Mouse (Mus musculus) megakaryocyte, embryonic 14.5 days (primary cell): Measurements from ENCODE around the gene Cdc37l1. TPM values are rescaled to one million over a fixed set of nuclear protein-coding genes. Genes with fewer than 3 reads are reported as not detected.

Source experiments
- H3K27me3 ChIP-seq: replicated peaks from 2 replicates; pipeline ENCODE3; 2012; ENCODE audit warnings: inconsistent platforms
- H3K36me3 ChIP-seq: replicated peaks from 2 replicates; pipeline ENCODE3; 2012; ENCODE audit warnings: low read length, inconsistent platforms, mixed read lengths
- H3K4me1 ChIP-seq: 2 replicates; pipeline ENCODE4 v1.6.1; 2012; ENCODE audit warnings: inconsistent platforms
- H3K4me3 ChIP-seq: replicated peaks from 2 replicates; pipeline ENCODE3; 2012; ENCODE audit warnings: moderate library complexity, mild to moderate bottlenecking, inconsistent platforms
- H3K9me3 ChIP-seq: 2 replicates; pipeline ENCODE4 v1.6.1; 2012; ENCODE audit warnings: inconsistent platforms
- FLI1 ChIP-seq: IDR thresholded peaks from 2 replicates; pipeline ENCODE4 v1.6.1; 2012; ENCODE audit warnings: low read length, inconsistent platforms, mixed read lengths
- GATA1 ChIP-seq: IDR thresholded peaks from 3 replicates; pipeline ENCODE4 v1.6.1; 2012; ENCODE audit warnings: mixed read lengths, low read length, inconsistent platforms, borderline replicate concordance
- polyA plus RNA-seq: library from polyadenylated mRNA; stranded (reverse); fragments of >175 nt; gene quantifications from 2 replicates; pipeline ENCODE4 v1.2.3, GENCODE M21; 2012; ENCODE audit warnings: low replicate concordance; ENCODE audit not compliant: insufficient read depth

The Cdc37l1 gene
- polyA plus RNA-seq, 1 experiment = 2.2 TPM

GRCm38 (mm10) chr19:29024391-29024947, 34.3 kb downstream of the Cdc37l1 start:
- Histone ChIP-seq H3K4me3 (no peak overlapping the region), H3K4me1 (peaks cover 23% of the 10 kb centered on the region), H3K36me3 (peaks cover 87% of the 10 kb centered on the region), H3K9me3 (no peaks in the 10 kb centered on the region), H3K27me3 (no peaks in the 10 kb centered on the region)
- TF ChIP-seq GATA1 = no peak
- TF ChIP-seq FLI1 = no peak

GRCm38 (mm10) chr19:29031788-29032187, 41.6 kb downstream of the Cdc37l1 start:
- no peaks in the 10 kb centered on the region for H3K27me3 ChIP-seq
- H3K4me1 ChIP-seq = peaks cover 28% of the 10 kb centered on the region
- peaks cover 82% of the 10 kb centered on the region for H3K36me3 ChIP-seq
- no peaks in the 10 kb centered on the region for H3K9me3 ChIP-seq
- no peak for TF ChIP-seq FLI1
- no peak for TF ChIP-seq GATA1
- no peak overlapping the region for H3K4me3 ChIP-seq

- H3K27me3 ChIP-seq = no peaks in the 10 kb centered on the region
- TF ChIP-seq GATA1 (no peak), FLI1 (no peak)
- H3K4me1 ChIP-seq = peaks cover 24% of the 10 kb centered on the region
- H3K4me3 ChIP-seq = no peak overlapping the region
- no peaks in the 10 kb centered on the region for H3K9me3 ChIP-seq
- peaks cover 82% of the 10 kb centered on the region for H3K36me3 ChIP-seq
Measured at GRCm38 (mm10) chr19:29032662-29033061, 42.5 kb downstream of the Cdc37l1 start.

GRCm38 (mm10) chr19:29037026-29037425, 46.9 kb downstream of the Cdc37l1 start:
- Histone ChIP-seq H3K9me3 (peaks cover 16% of the 10 kb centered on the region), H3K36me3 (peaks cover 91% of the 10 kb centered on the region), H3K27me3 (no peaks in the 10 kb centered on the region), H3K4me3 (no peak overlapping the region), H3K4me1 (peaks cover 27% of the 10 kb centered on the region)
- TF ChIP-seq FLI1 = no peak
- TF ChIP-seq GATA1 = no peak

- Histone ChIP-seq H3K27me3 (no peaks in the 10 kb centered on the region), H3K36me3 (peaks cover 91% of the 10 kb centered on the region), H3K4me1 (peaks cover 24% of the 10 kb centered on the region), H3K4me3 (no peak overlapping the region), H3K9me3 (peaks cover 16% of the 10 kb centered on the region)
- TF ChIP-seq GATA1 (no peak), FLI1 (no peak)
Measured at GRCm38 (mm10) chr19:29037541-29037940, 47.4 kb downstream of the Cdc37l1 start.

- peaks cover 16% of the 10 kb centered on the region for H3K9me3 ChIP-seq
- H3K36me3 ChIP-seq = peaks cover 91% of the 10 kb centered on the region
- TF ChIP-seq GATA1 (no peak), FLI1 (no peak)
- no peaks in the 10 kb centered on the region for H3K27me3 ChIP-seq
- peaks cover 21% of the 10 kb centered on the region for H3K4me1 ChIP-seq
- H3K4me3 ChIP-seq = no peak overlapping the region
Measured at GRCm38 (mm10) chr19:29039334-29039733, 49.2 kb downstream of the Cdc37l1 start.

GRCm38 (mm10) chr19:29040206-29040605, 50.1 kb downstream of the Cdc37l1 start:
- H3K27me3 ChIP-seq = no peaks in the 10 kb centered on the region
- TF ChIP-seq FLI1 (no peak), GATA1 (no peak)
- H3K36me3 ChIP-seq = peaks cover 85% of the 10 kb centered on the region
- no peak overlapping the region for H3K4me3 ChIP-seq
- peaks cover 16% of the 10 kb centered on the region for H3K9me3 ChIP-seq
- H3K4me1 ChIP-seq = peaks cover 19% of the 10 kb centered on the region

- TF ChIP-seq FLI1 = no peak
- TF ChIP-seq GATA1 = no peak
Measured at GRCm38 (mm10) chr19:29042143-29042542, 52.0 kb downstream of the Cdc37l1 start.

GRCm38 (mm10) chr19:29042647-29043046, 52.5 kb downstream of the Cdc37l1 start:
- H3K4me1 ChIP-seq = peaks cover 33% of the 10 kb centered on the region
- no peaks in the 10 kb centered on the region for H3K27me3 ChIP-seq
- TF ChIP-seq GATA1 (no peak), FLI1 (no peak)
- H3K9me3 ChIP-seq = peaks cover 16% of the 10 kb centered on the region
- H3K36me3 ChIP-seq = peaks cover 65% of the 10 kb centered on the region
- no peak overlapping the region for H3K4me3 ChIP-seq

More at GRCm38 (mm10) chr19:29042143-29042542, 52.0 kb downstream of the Cdc37l1 start:
- H3K36me3 ChIP-seq = peaks cover 70% of the 10 kb centered on the region
- H3K4me1 ChIP-seq = peaks cover 33% of the 10 kb centered on the region
- H3K9me3 ChIP-seq = peaks cover 16% of the 10 kb centered on the region
- no peak overlapping the region for H3K4me3 ChIP-seq
- no peaks in the 10 kb centered on the region for H3K27me3 ChIP-seq

GRCm38 (mm10) chr19:29044353-29044768, 54.2 kb downstream of the Cdc37l1 start:
- H3K9me3 ChIP-seq = peaks cover 16% of the 10 kb centered on the region
- peaks cover 48% of the 10 kb centered on the region for H3K4me1 ChIP-seq
- H3K36me3 ChIP-seq = peaks cover 50% of the 10 kb centered on the region
- no peak for TF ChIP-seq FLI1
- TF ChIP-seq GATA1 = no peak
- no peak overlapping the region for H3K4me3 ChIP-seq
- no peaks in the 10 kb centered on the region for H3K27me3 ChIP-seq
